Mouse (Mus musculus) hindbrain, embryonic 11.5 days (tissue): Measurements from ENCODE around the gene Ralgapa2. TPM values are rescaled to one million over a fixed set of nuclear protein-coding genes. Genes with fewer than 3 reads are reported as not detected.
A peak's percentile ranks its signal among the peaks of the same experiment; 100 is the strongest.

Source experiments
- ATAC-seq: fragments of 200-750 bp; cut with Nextera tagmentation; 2 replicates; pipeline ENCODE4 v1.8.0; 2017; ENCODE audit warnings: mild to moderate bottlenecking, moderate TSS enrichment, moderate library complexity; ENCODE audit not compliant: low FRiP score
- DNase-seq: peaks from one replicate; pipeline ENCODE4 v3.0.0-alpha.2; 2015; ENCODE audit warnings: low spot score
- H3K27ac ChIP-seq: fragments of 300-500 bp; sonication (generic); 2 replicates; pipeline ENCODE4 v1.5.1; 2014; ENCODE audit warnings: mild to moderate bottlenecking, low read depth, low read length
- H3K27me3 ChIP-seq: fragments of 300-500 bp; sonication (generic); 2 replicates; pipeline ENCODE4 v1.6.1; 2014; ENCODE audit warnings: mild to moderate bottlenecking, low read length, moderate library complexity, mixed read lengths; ENCODE audit not compliant: control insufficient read depth, insufficient read depth
- H3K36me3 ChIP-seq: fragments of 300-500 bp; sonication (generic); 2 replicates; pipeline ENCODE4 v1.6.1; 2014; ENCODE audit warnings: mild to moderate bottlenecking, low read length, moderate library complexity, mixed read lengths; ENCODE audit not compliant: control insufficient read depth, insufficient read depth
- H3K4me1 ChIP-seq: fragments of 300-500 bp; sonication (generic); replicated peaks from 2 replicates; pipeline ENCODE4 v1.6.1; 2014; ENCODE audit warnings: low read length, mixed read lengths; ENCODE audit not compliant: control insufficient read depth, insufficient read depth
- H3K4me2 ChIP-seq: fragments of 300-500 bp; sonication (generic); replicated peaks from 2 replicates; pipeline ENCODE4 v1.6.1; 2014; ENCODE audit warnings: mild to moderate bottlenecking, low read depth, low read length
- H3K4me3 ChIP-seq: fragments of 300-500 bp; sonication (generic); 2 replicates; pipeline ENCODE4 v1.5.1; 2014; ENCODE audit warnings: low read depth, low read length
- H3K9ac ChIP-seq: fragments of 300-500 bp; sonication (generic); 2 replicates; pipeline ENCODE4 v1.6.1; 2014; ENCODE audit warnings: low read depth, low read length
- H3K9me3 ChIP-seq: fragments of 300-500 bp; sonication (generic); 2 replicates; pipeline ENCODE4 v1.6.1; 2016; ENCODE audit warnings: low read length; ENCODE audit not compliant: control insufficient read depth
- WGBS: fragments of 180-500 bp; shearing (Covaris S2); extraction: QIAGEN DNeasy Blood & Tissue Kit; methylation state at CpG from one replicate; pipeline ENCODE4 v1.1.7; 2014; 5-methylcytosine and 5-hydroxymethylcytosine counted together
- polyA plus RNA-seq: library from polyadenylated mRNA; unstranded; fragments of >200 nt; fragmentation: Nextera tagmentation; extraction: Ambion mirVana; gene quantifications from 2 replicates; pipeline ENCODE4 v1.2.1, GENCODE M21; 2014

The Ralgapa2 gene
- 10.7 and 13.6 TPM in 2 replicates for polyA plus RNA-seq

- peak within 1 kb of the TSS; percentile 87 for H3K9ac ChIP-seq
- H3K4me3 ChIP-seq = peak within 1 kb of the TSS; percentile 84
- DNase-seq (peak; percentile 100), ATAC-seq (peak; percentile 98)
- no peaks in the 10 kb centered on the region for H3K4me1 ChIP-seq
- no peaks in the 10 kb centered on the region for H3K9me3 ChIP-seq
- H3K27me3 ChIP-seq = no peaks in the 10 kb centered on the region
- no peaks in the 10 kb centered on the region for H3K36me3 ChIP-seq
- 1% methylated on average over 47 of the region's 57 CpGs for WGBS
- peak within 1 kb of the TSS; percentile 78 for H3K4me2 ChIP-seq
- H3K27ac ChIP-seq = no peak within 1 kb of the TSS
These were observed at the start of gene Ralgapa2 for GRCm38 (mm10) chr2:146511911-146512580. Gene Ralgapa2 (minus strand): TSS chr2:146512344.

GRCm38 (mm10) chr2:146561505-146561904 is 49.4 kb upstream of the Ralgapa2 start:
- ATAC-seq (no peak), DNase-seq (no peak)
- Histone ChIP-seq H3K4me2 (no peak overlapping the region), H3K9me3 (no peaks in the 10 kb centered on the region), H3K9ac (no peak overlapping the region), H3K27ac (no peak overlapping the region), H3K27me3 (no peaks in the 10 kb centered on the region), H3K4me1 (no peaks in the 10 kb centered on the region), H3K36me3 (no peaks in the 10 kb centered on the region), H3K4me3 (no peak overlapping the region)
- 84% methylated on average over 3 of the region's 3 CpGs for WGBS

DNA sequence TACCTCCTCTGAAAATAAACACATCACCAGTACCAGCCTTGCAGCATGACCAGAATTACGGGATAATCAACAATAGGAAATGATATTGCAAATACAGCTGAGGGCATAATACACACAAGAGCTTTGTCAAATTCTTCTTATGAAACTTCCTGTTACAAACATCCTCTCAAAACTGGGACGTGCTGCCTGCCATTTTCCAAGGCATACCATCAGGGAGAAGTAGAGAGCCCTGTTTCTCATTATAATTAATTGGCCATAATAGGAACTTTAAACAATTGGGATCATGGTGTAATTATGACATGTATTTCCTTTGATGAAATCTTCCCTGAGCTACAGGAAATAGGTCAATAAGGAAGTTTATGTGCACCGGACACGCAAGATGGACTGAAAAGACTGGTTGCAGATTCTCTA is 48.5 kb upstream of the Ralgapa2 start:
- WGBS = 82% methylated on average over 4 of the region's 4 CpGs
- no peaks in the 10 kb centered on the region for H3K4me1 ChIP-seq
- H3K27ac ChIP-seq = no peak overlapping the region
- ATAC-seq (no peak), DNase-seq (no peak)
- H3K36me3 ChIP-seq = no peaks in the 10 kb centered on the region
- H3K27me3 ChIP-seq = no peaks in the 10 kb centered on the region
- no peak overlapping the region for H3K9ac ChIP-seq
- no peaks in the 10 kb centered on the region for H3K9me3 ChIP-seq
- no peak overlapping the region for H3K4me3 ChIP-seq
- no peak overlapping the region for H3K4me2 ChIP-seq

GRCm38 (mm10) chr2:146556148-146556547 is 44.0 kb upstream of the Ralgapa2 start:
- ATAC-seq (no peak), DNase-seq (no peak)
- Histone ChIP-seq H3K4me3 (no peak overlapping the region), H3K36me3 (no peaks in the 10 kb centered on the region), H3K4me1 (no peaks in the 10 kb centered on the region), H3K27me3 (no peaks in the 10 kb centered on the region), H3K4me2 (no peak overlapping the region), H3K27ac (no peak overlapping the region), H3K9me3 (no peaks in the 10 kb centered on the region), H3K9ac (no peak overlapping the region)

DNA sequence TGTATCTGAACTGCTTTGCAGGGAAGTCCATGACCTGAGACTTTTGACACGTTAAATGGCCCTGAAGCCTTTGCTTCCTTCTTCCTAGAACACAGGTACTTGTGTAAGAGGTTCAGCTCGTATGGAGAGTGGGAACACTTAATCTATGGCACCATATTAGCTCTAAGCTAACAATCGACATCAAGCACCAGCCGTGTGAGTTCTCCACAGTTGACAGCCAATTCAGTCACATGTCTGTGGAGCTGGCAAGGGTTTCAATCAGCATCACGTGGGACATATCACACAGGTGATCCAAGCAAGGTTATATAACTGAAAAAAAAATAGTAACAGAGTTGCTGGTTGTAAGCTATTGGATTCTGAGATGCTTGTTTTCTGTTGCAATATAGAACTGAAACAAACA is 43.2 kb upstream of the Ralgapa2 start:
- WGBS = 82% methylated on average over 5 of the region's 5 CpGs
- no peak overlapping the region for H3K27ac ChIP-seq
- no peak overlapping the region for H3K4me3 ChIP-seq
- no peaks in the 10 kb centered on the region for H3K9me3 ChIP-seq
- H3K27me3 ChIP-seq = no peaks in the 10 kb centered on the region
- H3K36me3 ChIP-seq = no peaks in the 10 kb centered on the region
- no peak overlapping the region for H3K4me2 ChIP-seq
- H3K9ac ChIP-seq = no peak overlapping the region
- DNase-seq (no peak), ATAC-seq (no peak)
- no peaks in the 10 kb centered on the region for H3K4me1 ChIP-seq

- Histone ChIP-seq H3K9ac (no peak overlapping the region), H3K4me3 (no peak overlapping the region), H3K4me2 (no peak overlapping the region), H3K36me3 (no peaks in the 10 kb centered on the region), H3K27ac (no peak overlapping the region), H3K4me1 (peaks cover 2% of the 10 kb centered on the region; the same call in 1 of the 2 replicates), H3K9me3 (no peaks in the 10 kb centered on the region), H3K27me3 (no peaks in the 10 kb centered on the region)
- ATAC-seq (no peak), DNase-seq (no peak)
- WGBS = 63% methylated on average over 2 of the region's 2 CpGs
These were observed 41.6 kb upstream of the Ralgapa2 start for GRCm38 (mm10) chr2:146553701-146554100.

DNA sequence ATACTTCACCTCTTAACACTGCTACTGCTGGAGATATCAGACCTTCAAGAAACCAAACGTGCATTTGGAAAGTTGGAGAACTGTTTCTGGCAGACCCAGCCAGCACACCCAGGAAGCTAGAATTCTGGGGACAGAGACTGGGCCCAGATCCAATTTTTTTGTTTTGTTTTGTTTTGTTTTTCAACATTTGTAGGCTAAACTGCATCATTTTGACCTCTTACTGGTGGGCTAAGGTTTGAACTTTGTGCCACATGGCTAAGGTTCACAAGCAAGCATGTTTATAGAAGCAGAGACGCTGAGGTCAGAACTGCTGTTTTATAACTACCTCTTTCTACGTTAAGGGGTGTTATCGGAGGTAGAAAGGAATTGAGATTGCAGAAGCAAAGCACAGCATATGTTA is 39.7 kb upstream of the Ralgapa2 start:
- DNase-seq (no peak), ATAC-seq (no peak)
- H3K36me3 ChIP-seq = no peaks in the 10 kb centered on the region
- peaks cover 2% of the 10 kb centered on the region; the same call in 1 of the 2 replicates for H3K4me1 ChIP-seq
- no peak overlapping the region for H3K9ac ChIP-seq
- H3K9me3 ChIP-seq = no peaks in the 10 kb centered on the region
- H3K4me2 ChIP-seq = no peak overlapping the region
- no peaks in the 10 kb centered on the region for H3K27me3 ChIP-seq
- no peak overlapping the region for H3K4me3 ChIP-seq
- no peak overlapping the region for H3K27ac ChIP-seq
- 93% methylated on average over 4 of the region's 4 CpGs for WGBS

DNA sequence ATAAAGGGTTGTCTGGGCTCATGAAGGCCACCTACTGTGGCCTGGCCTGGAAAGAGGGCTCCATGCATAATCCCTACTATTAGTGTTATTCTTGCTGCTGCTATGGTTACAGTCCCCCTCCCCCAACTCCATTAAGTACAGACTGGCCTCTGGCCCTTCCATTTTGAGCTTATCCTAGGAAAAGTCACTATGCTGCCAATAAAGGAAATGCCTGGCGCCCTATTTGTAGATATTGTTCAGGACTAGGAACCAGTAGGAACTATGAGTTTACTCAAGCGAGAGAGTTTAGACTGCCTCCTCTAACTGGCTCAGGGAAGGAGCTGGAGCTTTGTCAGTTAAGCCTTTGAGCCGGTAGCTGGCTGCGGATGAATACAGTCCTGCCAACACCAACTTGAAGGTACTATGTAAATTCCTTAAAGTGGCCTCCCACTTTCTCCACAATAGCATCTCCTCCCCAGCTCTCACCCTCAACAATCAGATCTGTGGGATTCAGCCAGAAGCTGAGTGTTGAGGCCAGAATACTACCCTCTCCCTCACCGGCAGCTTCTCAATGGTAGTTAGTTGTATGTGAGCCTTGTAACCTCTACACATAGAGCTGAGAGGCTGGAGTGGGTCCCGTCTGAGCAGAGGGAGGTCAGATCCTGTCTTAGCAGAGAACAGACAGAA is 37.1 kb upstream of the Ralgapa2 start:
- H3K27me3 ChIP-seq = no peaks in the 10 kb centered on the region
- no peaks in the 10 kb centered on the region for H3K9me3 ChIP-seq
- H3K27ac ChIP-seq = peak overlapping the region; percentile 12; the same call in 1 of the 2 replicates
- 7% methylated on average over 6 of the region's 6 CpGs for WGBS
- H3K4me1 ChIP-seq = peaks cover 2% of the 10 kb centered on the region; the same call in 1 of the 2 replicates
- H3K4me3 ChIP-seq = no peak overlapping the region
- H3K9ac ChIP-seq = no peak overlapping the region
- peak; percentile 86 for ATAC-seq
- H3K4me2 ChIP-seq = no peak overlapping the region; the same call in 1 of the 2 replicates
- peak; percentile 70 for DNase-seq
- H3K36me3 ChIP-seq = no peaks in the 10 kb centered on the region
